Mouse (Mus musculus): Measurements from ENCODE around the gene Btbd9.

DNA sequence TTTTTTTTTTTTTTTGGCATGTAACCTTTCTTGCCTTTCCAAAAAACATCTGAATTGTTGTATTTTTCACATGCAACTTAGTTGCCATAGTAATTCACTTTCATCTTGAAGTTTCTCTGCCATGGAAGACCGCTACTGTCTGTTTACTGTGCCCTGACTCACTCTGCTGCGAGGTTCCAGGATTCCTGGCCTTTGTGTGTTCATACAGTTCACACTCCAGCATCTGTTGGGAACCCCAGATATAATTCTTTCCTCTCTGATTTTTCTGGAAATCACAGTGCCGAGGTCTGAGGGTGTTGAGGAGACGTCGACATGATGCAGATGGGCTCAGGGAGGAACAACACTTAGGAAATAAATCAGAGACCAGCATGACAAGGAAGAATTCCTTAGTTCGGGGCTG is 283.6 kb downstream of the Btbd9 start:
- TF ChIP-seq CTCF (IDR thresholded peaks at IDR 0.05; ENCODE audit: low read depth, low read length) = no peak
- TF ChIP-seq EP300 (IDR thresholded peaks at IDR 0.05; ENCODE audit: insufficient read depth, low read depth, low read length) = no peak
- no peak for TF ChIP-seq POLR2A (IDR thresholded peaks at IDR 0.05; ENCODE audit: insufficient read depth, low read length)
